Comparison of ENCODE assay signal across 11 mouse cellular contexts in the genomic region with DNA sequence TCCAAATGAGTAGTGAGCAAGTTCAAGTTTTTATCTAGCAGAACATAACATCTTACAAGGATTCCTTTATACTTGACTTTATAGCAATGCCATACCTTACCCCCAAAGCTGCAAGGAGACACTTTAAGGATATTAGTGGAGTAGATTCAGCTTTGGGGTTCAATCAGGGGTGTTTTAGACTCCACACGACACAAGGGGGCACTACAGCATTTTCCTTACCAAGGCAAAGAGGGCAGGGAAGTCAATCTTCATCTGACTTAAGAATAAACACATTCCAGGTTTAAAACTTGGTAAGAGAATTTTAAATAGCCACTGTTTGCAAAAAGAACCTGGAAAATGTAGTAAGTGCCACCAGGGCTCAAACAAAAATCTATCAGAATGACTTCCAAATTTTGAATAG. TPM values are rescaled to one million over a fixed set of nuclear protein-coding genes. Genes with fewer than 3 reads are reported as not detected.
DNase-seq lines count a peak whose midpoint lies in the region; ATAC-seq and TF ChIP-seq lines count a peak whose summit lies in the region.
"Had no signal": no experiment of that assay in that cellular context is flagged by ENCODE, and none has a peak within 500 bp of the region (broad histone marks: within the 10 kb centered on the region; RNA-seq: fewer than 3 reads in every experiment).

No protein-coding gene starts in this region.

- DNase-seq in heart, adult 8-10 months (ENCODE audit: low spot score) = peak; percentile 1
- DNase-seq in heart, adult 9 months (ENCODE audit: low spot score in 2 of 2) = no peak
- peak; percentile 28 for DNase-seq in lung, postnatal 10 days
- DNase-seq in lung, adult 2 months = no peak
- peak; percentile 24 to 36 for DNase-seq in adrenal gland, postnatal 36 days
- peak; percentile 13 for DNase-seq in lung, postnatal 36 days
- DNase-seq in thymus, postnatal 0 days (ENCODE audit: low spot score) = no peak
- DNase-seq: layer of hippocampus, postnatal 36 days had no signal

- ATAC-seq in cerebellum, adult (ENCODE audit: insufficient number of reproducible peaks, low FRiP score, low TSS enrichment) = no peak
- ATAC-seq: midbrain, embryonic 16.5 days had no signal

- no peak for TF ChIP-seq POLR2A in lung, adult 2 months (IDR thresholded peaks at IDR 0.05; ENCODE audit: borderline replicate concordance, extremely low read depth, low read depth, low read length)

- 12% methylated on average over 1 of the region's 1 CpGs for WGBS in lung, adult 2 months

- no peaks in the 10 kb centered on the region for H3K4me1 ChIP-seq in lung, adult 2 months (ENCODE audit: control insufficient read depth, insufficient read depth, low read length)
- H3K4me1 ChIP-seq: stomach, embryonic 15.5 days had no signal

- no peak overlapping the region for H3K4me3 ChIP-seq in lung, adult 2 months (replicated peaks; ENCODE audit: extremely low read depth, low read depth, low read length)
- H3K4me3 ChIP-seq: stomach, embryonic 15.5 days had no signal

- TF ChIP-seq CTCF in lung, adult 2 months (IDR thresholded peaks at IDR 0.05; ENCODE audit: insufficient read depth, low read length) = no peak

RNA-seq across cellular contexts. Expression of a gene that starts 33.6 kb away (rescaled TPM):
- under 1 TPM in 1 of 4 experiments, not detected in 3; 0.06 TPM for total RNA-seq in heart, adult 8-10 months (2022)
- not detected in 2 replicates for polyA plus RNA-seq in lung, adult 2 months (2012; rRNA removed)
- total RNA-seq in adrenal gland, postnatal 36 days (2021) = not detected
- polyA plus RNA-seq in thymus, postnatal 0 days (2015; fragmentation: Nextera tagmentation; extraction: Ambion mirVana) = not detected in 2 replicates
- total RNA-seq: layer of hippocampus, postnatal 36 days had no signal
- polyA plus RNA-seq: midbrain, embryonic 16.5 days; stomach, embryonic 15.5 days had no signal

Comparison
In these comparisons a context has a peak if more than half of its experiments do, and no peak if none do; other contexts are left out.
1. DNase-seq: peak in heart, adult 8-10 months (single experiment), lung, postnatal 10 days (single experiment), adrenal gland, postnatal 36 days (2 of 2) and lung, postnatal 36 days (single experiment); none in heart, adult 9 months (0 of 2), lung, adult 2 months (single experiment) and thymus, postnatal 0 days (single experiment).